Mouse (Mus musculus) E14TG2a.4 (cell line): Measurements from ENCODE around the gene Phf20.

ENCODE experiments used
- CTCF ChIP-seq: conservative IDR thresholded peaks from 2 replicates; pipeline ENCODE4 v1.5.1; 2014; ENCODE audit warnings: low read length
- NANOG ChIP-seq: IDR thresholded peaks from 2 replicates; pipeline ENCODE4 v1.6.1; 2014; ENCODE audit warnings: borderline replicate concordance, low read length, mixed read lengths

GRCm38 (mm10) chr2:156312297-156312897, 116.1 kb downstream of the Phf20 start, which contains the start of the genes Cnbd2 and Scand1:
- no peak for TF ChIP-seq CTCF
- no peak for TF ChIP-seq NANOG
